Mouse (Mus musculus): ENCODE results near the gene Serpinh1. TPM values are rescaled to one million over a fixed set of nuclear protein-coding genes. Genes with fewer than 3 reads are reported as not detected.
"Not testable (repeated sequence)": the region's sequence is repeated elsewhere in the genome, so short reads cannot be mapped to it uniquely, and the experiment has no call there.

Gene Serpinh1
- polyA plus RNA-seq, 1 experiment: 211 TPM

DNA sequence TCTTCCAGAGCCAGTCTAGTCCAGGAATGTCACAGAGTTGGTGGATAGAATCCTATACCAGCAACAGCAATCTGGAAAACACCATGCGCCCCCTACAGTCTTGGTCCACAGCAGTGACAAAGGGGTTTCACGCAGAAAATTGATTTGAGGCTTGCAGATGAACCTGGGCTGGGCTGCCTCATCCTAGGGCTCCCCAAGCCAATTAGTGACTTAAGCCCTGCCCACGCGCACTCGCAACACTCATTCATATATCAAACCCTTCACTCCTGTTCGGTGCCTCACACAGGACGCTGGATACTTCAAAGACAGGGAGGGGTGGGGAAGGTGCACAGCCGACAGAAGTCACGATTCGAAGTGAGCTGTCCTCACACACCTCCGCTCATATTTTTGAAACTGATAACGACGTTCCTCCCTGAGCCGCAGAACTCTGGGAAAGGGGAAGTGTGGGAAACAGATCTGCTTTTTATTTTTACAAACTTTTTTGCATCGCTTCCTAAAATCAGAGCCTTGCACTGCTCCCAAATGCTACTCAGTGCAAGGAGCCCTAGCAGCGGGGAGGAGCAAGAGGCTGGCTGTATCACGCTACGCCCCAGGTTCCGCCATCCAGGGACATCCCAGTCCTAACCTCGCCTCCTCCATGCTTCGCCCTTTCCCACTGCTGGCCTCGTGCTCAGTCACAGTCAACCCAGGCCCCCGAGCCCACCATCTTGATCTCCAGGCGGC, 27.6 kb upstream of the Serpinh1 start:
- Histone ChIP-seq H3K4me3 (ENCODE audit: low read depth, low read length) (peak overlapping the region; percentile 84), H3K4me1 (ENCODE audit: control insufficient read depth, insufficient read depth, low read length) (no peaks in the 10 kb centered on the region), H3K36me3 (ENCODE audit: control insufficient read depth, insufficient read depth, low read length, poor library complexity, severe bottlenecking) (no peaks in the 10 kb centered on the region), H3K9me3 (replicated peaks; ENCODE audit: control insufficient read depth, insufficient read depth, low read length, poor library complexity, severe bottlenecking) (no peaks in the 10 kb centered on the region), H3K27me3 (ENCODE audit: control insufficient read depth, insufficient read depth, low read length, poor library complexity, severe bottlenecking) (peaks cover 10% of the 10 kb centered on the region), H3K9ac (ENCODE audit: low read depth, poor library complexity, severe bottlenecking) (peak overlapping the region; percentile 38), H3K27ac (ENCODE audit: insufficient read depth, low read length) (no peak overlapping the region)
- peak; percentile 62 for TF ChIP-seq POLR2A (IDR thresholded peaks at IDR 0.05; ENCODE audit: insufficient read depth, low read length)
- no peak for TF ChIP-seq EP300 (IDR thresholded peaks at IDR 0.05; ENCODE audit: insufficient read depth, low read depth, low read length)

DNA sequence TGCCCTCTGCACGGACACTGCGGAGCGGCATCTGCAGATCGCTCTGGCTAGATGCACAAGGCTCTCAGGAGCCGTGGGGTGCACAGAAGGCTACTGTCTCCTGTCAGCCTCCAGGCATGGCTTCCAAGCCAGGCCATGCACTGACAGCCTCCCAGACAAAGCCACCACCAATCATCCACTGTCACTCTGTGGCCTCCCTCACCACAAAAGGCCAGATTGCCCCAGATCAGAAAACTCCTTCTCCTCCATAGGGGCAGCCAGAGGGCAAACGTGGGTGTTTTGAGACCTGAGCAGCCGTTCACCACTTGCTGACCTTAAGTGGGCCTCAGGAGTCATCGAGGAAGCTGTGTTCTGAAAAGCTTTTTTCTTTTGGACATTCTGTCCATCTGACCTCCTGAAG, 25.8 kb upstream of the Serpinh1 start:
- TF ChIP-seq CTCF (IDR thresholded peaks at IDR 0.05; ENCODE audit: low read depth, low read length) (no peak), EP300 (IDR thresholded peaks at IDR 0.05; ENCODE audit: insufficient read depth, low read depth, low read length) (no peak), POLR2A (IDR thresholded peaks at IDR 0.05; ENCODE audit: insufficient read depth, low read length) (no peak)
- no peaks in the 10 kb centered on the region for H3K4me1 ChIP-seq (ENCODE audit: control insufficient read depth, insufficient read depth, low read length)
- no peaks in the 10 kb centered on the region for H3K36me3 ChIP-seq (ENCODE audit: control insufficient read depth, insufficient read depth, low read length, poor library complexity, severe bottlenecking)
- peaks cover 10% of the 10 kb centered on the region for H3K27me3 ChIP-seq (ENCODE audit: control insufficient read depth, insufficient read depth, low read length, poor library complexity, severe bottlenecking)
- no peak overlapping the region for H3K27ac ChIP-seq (ENCODE audit: insufficient read depth, low read length)
- no peak overlapping the region for H3K4me3 ChIP-seq (ENCODE audit: low read depth, low read length)
- H3K9me3 ChIP-seq (replicated peaks; ENCODE audit: control insufficient read depth, insufficient read depth, low read length, poor library complexity, severe bottlenecking): no peaks in the 10 kb centered on the region
- H3K9ac ChIP-seq (ENCODE audit: low read depth, poor library complexity, severe bottlenecking): no peak overlapping the region

DNA sequence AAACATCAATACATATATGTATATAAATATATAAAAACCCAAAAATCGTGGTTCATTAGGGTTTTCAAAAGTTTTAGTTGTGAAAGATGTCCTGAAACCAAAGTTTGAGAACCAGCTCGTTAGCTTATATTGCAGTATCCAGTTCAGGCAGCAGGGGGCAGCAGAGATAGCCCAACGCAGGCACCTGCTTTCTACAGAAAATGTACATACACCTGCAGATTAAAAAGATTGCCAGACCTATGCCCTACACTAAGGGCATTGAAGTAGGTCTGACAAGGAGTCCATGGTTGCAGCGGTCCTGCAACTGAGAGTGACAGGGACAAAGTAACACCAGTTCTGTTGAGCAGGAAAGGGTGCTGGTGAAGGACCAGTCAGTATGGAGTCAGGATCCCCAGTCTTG, 22.4 kb upstream of the Serpinh1 start:
- TF ChIP-seq CTCF (IDR thresholded peaks at IDR 0.05; ENCODE audit: low read depth, low read length) (peak; percentile 83), EP300 (IDR thresholded peaks at IDR 0.05; ENCODE audit: insufficient read depth, low read depth, low read length) (no peak)
- Histone ChIP-seq H3K9ac (ENCODE audit: low read depth, poor library complexity, severe bottlenecking) (no peak overlapping the region), H3K36me3 (ENCODE audit: control insufficient read depth, insufficient read depth, low read length, poor library complexity, severe bottlenecking) (no peaks in the 10 kb centered on the region), H3K9me3 (replicated peaks; ENCODE audit: control insufficient read depth, insufficient read depth, low read length, poor library complexity, severe bottlenecking) (no peaks in the 10 kb centered on the region), H3K27me3 (ENCODE audit: control insufficient read depth, insufficient read depth, low read length, poor library complexity, severe bottlenecking) (no peaks in the 10 kb centered on the region), H3K4me3 (ENCODE audit: low read depth, low read length) (no peak overlapping the region), H3K4me1 (ENCODE audit: control insufficient read depth, insufficient read depth, low read length) (no peaks in the 10 kb centered on the region), H3K27ac (ENCODE audit: insufficient read depth, low read length) (no peak overlapping the region)

DNA sequence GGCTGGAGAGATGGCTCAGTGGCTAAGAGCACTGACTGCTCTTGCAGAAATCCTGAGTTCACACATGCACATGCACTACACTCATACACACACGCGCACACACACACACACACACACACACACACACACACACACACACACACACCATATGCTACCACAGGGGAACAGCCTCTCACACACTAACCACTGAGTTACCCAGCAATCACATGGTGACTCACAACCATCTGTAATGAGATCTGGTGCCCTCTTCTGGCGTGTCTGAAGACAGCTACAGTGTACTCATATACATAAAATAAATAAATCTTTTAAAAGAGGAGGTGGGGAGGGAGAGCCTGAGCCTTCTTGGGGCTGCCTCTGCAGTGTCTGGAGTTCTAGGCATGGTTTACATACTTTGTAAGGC, 21.3 kb upstream of the Serpinh1 start:
- not testable (repeated sequence) for H3K4me1 ChIP-seq (ENCODE audit: control insufficient read depth, insufficient read depth, low read length)

DNA sequence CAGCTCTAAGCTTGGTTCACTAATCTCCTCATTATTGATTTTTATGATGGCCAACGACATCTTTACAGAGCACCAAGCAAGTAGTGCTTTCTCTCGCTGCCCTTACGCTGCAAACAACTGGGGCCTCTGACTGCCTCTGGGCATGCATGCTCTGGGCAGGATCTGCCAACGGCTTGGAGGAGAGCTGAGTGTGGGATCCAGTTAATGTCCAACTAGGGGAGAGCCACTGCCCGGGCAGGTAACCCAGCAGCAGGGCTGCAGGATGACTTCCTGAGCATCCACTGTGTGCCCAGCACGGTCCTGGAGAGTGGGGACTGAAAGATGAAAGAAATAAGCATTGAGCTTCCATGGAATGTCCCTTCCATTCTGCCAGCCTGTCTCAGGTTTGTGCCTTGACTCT, 13.7 kb upstream of the Serpinh1 start:
- Histone ChIP-seq H3K9me3 (replicated peaks; ENCODE audit: control insufficient read depth, insufficient read depth, low read length, poor library complexity, severe bottlenecking) (no peaks in the 10 kb centered on the region), H3K4me3 (ENCODE audit: low read depth, low read length) (no peak overlapping the region), H3K27ac (ENCODE audit: insufficient read depth, low read length) (no peak overlapping the region), H3K36me3 (ENCODE audit: control insufficient read depth, insufficient read depth, low read length, poor library complexity, severe bottlenecking) (no peaks in the 10 kb centered on the region), H3K9ac (ENCODE audit: low read depth, poor library complexity, severe bottlenecking) (no peak overlapping the region), H3K27me3 (ENCODE audit: control insufficient read depth, insufficient read depth, low read length, poor library complexity, severe bottlenecking) (no peaks in the 10 kb centered on the region), H3K4me1 (ENCODE audit: control insufficient read depth, insufficient read depth, low read length) (no peaks in the 10 kb centered on the region)
- TF ChIP-seq EP300 (IDR thresholded peaks at IDR 0.05; ENCODE audit: insufficient read depth, low read depth, low read length): no peak
- no peak for TF ChIP-seq CTCF (IDR thresholded peaks at IDR 0.05; ENCODE audit: low read depth, low read length)
- no peak for TF ChIP-seq POLR2A (IDR thresholded peaks at IDR 0.05; ENCODE audit: insufficient read depth, low read length)

More for the DNA sequence above, 21.3 kb upstream of the Serpinh1 start:
- H3K36me3 ChIP-seq (ENCODE audit: control insufficient read depth, insufficient read depth, low read length, poor library complexity, severe bottlenecking); H3K27me3 ChIP-seq (ENCODE audit: control insufficient read depth, insufficient read depth, low read length, poor library complexity, severe bottlenecking); H3K9ac ChIP-seq (ENCODE audit: low read depth, poor library complexity, severe bottlenecking); H3K27ac ChIP-seq (ENCODE audit: insufficient read depth, low read length); H3K9me3 ChIP-seq (replicated peaks; ENCODE audit: control insufficient read depth, insufficient read depth, low read length, poor library complexity, severe bottlenecking); H3K4me3 ChIP-seq (ENCODE audit: low read depth, low read length): not testable (repeated sequence)

DNA sequence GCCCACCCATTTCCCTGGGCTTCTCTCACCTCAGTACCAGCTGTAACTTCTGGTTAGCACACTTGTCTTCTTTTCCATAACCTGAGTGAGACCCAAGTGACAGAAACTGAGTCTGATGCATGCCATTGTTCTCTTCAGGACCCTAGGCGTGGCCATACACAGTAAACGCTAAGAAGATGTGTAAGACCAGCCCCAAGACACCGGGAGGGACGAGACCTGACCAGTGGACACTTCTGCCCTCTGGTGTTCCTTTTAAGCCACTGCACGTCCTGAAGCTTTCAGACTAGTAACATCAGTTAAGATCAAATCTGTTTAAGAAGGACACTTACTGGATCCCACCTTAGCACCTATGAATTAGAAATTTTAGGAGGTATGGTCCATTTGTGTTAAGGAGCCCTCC, 12.0 kb upstream of the Serpinh1 start:
- Histone ChIP-seq H3K9me3 (replicated peaks; ENCODE audit: control insufficient read depth, insufficient read depth, low read length, poor library complexity, severe bottlenecking) (no peaks in the 10 kb centered on the region), H3K4me3 (ENCODE audit: low read depth, low read length) (no peak overlapping the region), H3K4me1 (ENCODE audit: control insufficient read depth, insufficient read depth, low read length) (no peaks in the 10 kb centered on the region), H3K36me3 (ENCODE audit: control insufficient read depth, insufficient read depth, low read length, poor library complexity, severe bottlenecking) (no peaks in the 10 kb centered on the region), H3K27ac (ENCODE audit: insufficient read depth, low read length) (no peak overlapping the region), H3K27me3 (ENCODE audit: control insufficient read depth, insufficient read depth, low read length, poor library complexity, severe bottlenecking) (no peaks in the 10 kb centered on the region), H3K9ac (ENCODE audit: low read depth, poor library complexity, severe bottlenecking) (no peak overlapping the region)
- no peak for TF ChIP-seq POLR2A (IDR thresholded peaks at IDR 0.05; ENCODE audit: insufficient read depth, low read length)
- TF ChIP-seq CTCF (IDR thresholded peaks at IDR 0.05; ENCODE audit: low read depth, low read length): peak; percentile 94

All from ES-Bruce4 (cell line).